Mouse (Mus musculus) MEL (cell line): ENCODE data around the gene Bdh1. TPM values are rescaled to one million over a fixed set of nuclear protein-coding genes. Genes with fewer than 3 reads are reported as not detected.

Source experiments
- DNase-seq: peaks from one replicate; pipeline ENCODE4 v3.0.0; 2011; ENCODE audit warnings: low read depth, low spot score
- H3K27ac ChIP-seq: 2 replicates; pipeline ENCODE4 v1.5.1; 2012; ENCODE audit warnings: low read depth, mild to moderate bottlenecking, control low read depth, low read length, moderate library complexity; ENCODE audit not compliant: control insufficient read depth
- H3K27me3 ChIP-seq, 2 experiments: fragments of 150-350 bp in 1 of 2; sonication (generic) in 1 of 2; 2 replicates each; pipeline ENCODE4 v1.6.1; 2012; ENCODE audit warnings: low read length in 2 of 2, mild to moderate bottlenecking in 2 of 2, improper control_type of control experiment in 1 of 2, moderate library complexity in 1 of 2; ENCODE audit not compliant: insufficient read depth in 2 of 2, control insufficient read depth in 1 of 2
- H3K36me3 ChIP-seq, 2 experiments: 2 replicates each; pipeline ENCODE4 v1.6.1; 2012 to 2014; ENCODE audit warnings: low read length in 2 of 2, improper control_type of control experiment in 1 of 2, inconsistent platforms in 1 of 2, mild to moderate bottlenecking in 1 of 2; ENCODE audit not compliant: insufficient read depth in 2 of 2, control insufficient read depth in 1 of 2
- H3K4me1 ChIP-seq, 2 experiments: fragments of 150-350 bp in 1 of 2; sonication (generic) in 1 of 2; 2 replicates each; pipeline ENCODE4 v1.6.1; 2012; ENCODE audit warnings: low read length in 2 of 2, improper control_type of control experiment in 1 of 2, mild to moderate bottlenecking in 1 of 2; ENCODE audit not compliant: insufficient read depth in 2 of 2, control insufficient read depth in 1 of 2
- H3K4me3 ChIP-seq, 2 experiments: fragments of 150-350 bp in 1 of 2; sonication (generic) in 1 of 2; 2 replicates each; pipeline ENCODE4 v1.5.1; 2012; ENCODE audit warnings: low read depth in 2 of 2, low read length in 2 of 2, mild to moderate bottlenecking in 2 of 2, moderate library complexity in 2 of 2, control low read depth in 1 of 2, improper control_type of control experiment in 1 of 2; ENCODE audit not compliant: control insufficient read depth in 1 of 2, insufficient read depth in 1 of 2
- H3K79me2 ChIP-seq: 2 replicates; pipeline ENCODE4 v1.6.1; 2012; ENCODE audit warnings: mild to moderate bottlenecking, low read length, moderate library complexity; ENCODE audit not compliant: control insufficient read depth, poor library complexity, insufficient read depth
- H3K9ac ChIP-seq: 2 replicates; pipeline ENCODE4 v1.6.1; 2012; ENCODE audit warnings: low read depth, mild to moderate bottlenecking, control low read depth, low read length, moderate library complexity; ENCODE audit not compliant: control insufficient read depth, poor library complexity, severe bottlenecking
- H3K9me3 ChIP-seq: fragments of 150-350 bp; sonication (generic); replicated peaks from 2 replicates; pipeline ENCODE4 v1.6.1; 2012; ENCODE audit warnings: mild to moderate bottlenecking, low read length, improper control_type of control experiment, moderate library complexity; ENCODE audit not compliant: insufficient read depth
- BHLHE40 ChIP-seq: IDR thresholded peaks from 2 replicates; pipeline ENCODE4 v1.6.1; 2012; ENCODE audit warnings: low read depth, mild to moderate bottlenecking, inconsistent platforms, low read length, improper control_type of control experiment, borderline replicate concordance
- CHD1 ChIP-seq: IDR thresholded peaks from 2 replicates; pipeline ENCODE4 v1.6.1; 2012; ENCODE audit warnings: low read depth, mild to moderate bottlenecking, inconsistent platforms, low read length, improper control_type of control experiment
- CHD2 ChIP-seq: IDR thresholded peaks from 2 replicates; pipeline ENCODE4 v1.6.1; 2011; ENCODE audit warnings: low read length, improper control_type of control experiment
- CTCF ChIP-seq, 3 experiments: IDR thresholded peaks in 2 of 3; conservative IDR thresholded peaks in 1 of 3; 2 replicates each; pipeline ENCODE4 v1.5.1; 2011 to 2012; ENCODE audit warnings: low read length in 3 of 3, low read depth in 2 of 3, mild to moderate bottlenecking in 2 of 3, improper control_type of control experiment in 1 of 3, inconsistent platforms in 1 of 3, mixed read lengths in 1 of 3, moderate library complexity in 1 of 3; ENCODE audit not compliant: control insufficient read depth in 1 of 3, insufficient read depth in 1 of 3, poor library complexity in 1 of 3, severe bottlenecking in 1 of 3
- HCFC1 ChIP-seq: IDR thresholded peaks from 2 replicates; pipeline ENCODE4 v1.6.1; 2012; ENCODE audit warnings: low read depth, mild to moderate bottlenecking, inconsistent platforms, low read length, improper control_type of control experiment, moderate library complexity
- JUND ChIP-seq: IDR thresholded peaks from 2 replicates; pipeline ENCODE4 v1.6.1; 2011; ENCODE audit warnings: low read depth, mild to moderate bottlenecking, improper control_type of control experiment, low read length
- KAT2A ChIP-seq: conservative IDR thresholded peaks from 2 replicates; pipeline ENCODE4 v1.6.1; 2012; ENCODE audit warnings: low read depth, low read length, improper control_type of control experiment, inconsistent platforms
- MAFK ChIP-seq: IDR thresholded peaks from 2 replicates; pipeline ENCODE4 v1.6.1; 2011; ENCODE audit warnings: low read depth, mild to moderate bottlenecking, low read length, improper control_type of control experiment, borderline replicate concordance
- MAX ChIP-seq: IDR thresholded peaks from 2 replicates; pipeline ENCODE4 v1.6.1; 2011; ENCODE audit warnings: low read length, improper control_type of control experiment
- MEF2A ChIP-seq: IDR thresholded peaks from 2 replicates; pipeline ENCODE4 v1.6.1; 2014; ENCODE audit warnings: low read depth, mild to moderate bottlenecking, inconsistent platforms, low read length, improper control_type of control experiment; ENCODE audit not compliant: poor library complexity, insufficient replicate concordance, severe bottlenecking; ENCODE audit errors: extremely low read depth
- MYB ChIP-seq: IDR thresholded peaks from 2 replicates; pipeline ENCODE4 v1.6.1; 2011; ENCODE audit warnings: mild to moderate bottlenecking, low read depth, low read length, improper control_type of control experiment
- MYC ChIP-seq: IDR thresholded peaks from 2 replicates; pipeline ENCODE4 v1.6.1; 2011; ENCODE audit warnings: low read depth, mild to moderate bottlenecking, low read length, improper control_type of control experiment, moderate library complexity
- NELFE ChIP-seq: IDR thresholded peaks from 2 replicates; pipeline ENCODE4 v1.6.1; 2011; ENCODE audit warnings: low read depth, low read length, improper control_type of control experiment
- NRF1 ChIP-seq: IDR thresholded peaks from 2 replicates; pipeline ENCODE4 v1.6.1; 2014; ENCODE audit warnings: low read depth, mild to moderate bottlenecking, inconsistent platforms, low read length, improper control_type of control experiment, moderate library complexity; ENCODE audit not compliant: poor library complexity, insufficient read depth, severe bottlenecking
- POLR2A ChIP-seq, 2 experiments: IDR thresholded peaks; 2 replicates each; pipeline ENCODE4 v1.6.1; 2011 to 2012; ENCODE audit warnings: low read length in 2 of 2, mild to moderate bottlenecking in 2 of 2, control low read depth in 1 of 2, improper control_type of control experiment in 1 of 2, low read depth in 1 of 2, moderate library complexity in 1 of 2; ENCODE audit not compliant: control insufficient read depth in 1 of 2, insufficient read depth in 1 of 2, poor library complexity in 1 of 2
- POLR2AphosphoS2 ChIP-seq: IDR thresholded peaks from 2 replicates; pipeline ENCODE4 v1.6.1; 2011; ENCODE audit warnings: low read length, improper control_type of control experiment
- POLR2AphosphoS5 ChIP-seq: IDR thresholded peaks from 2 replicates; pipeline ENCODE4 v1.6.1; 2012; ENCODE audit warnings: low read depth, borderline replicate concordance, mild to moderate bottlenecking, inconsistent platforms, low read length, moderate library complexity, mixed read lengths
- RCOR1 ChIP-seq: IDR thresholded peaks from 2 replicates; pipeline ENCODE4 v1.6.1; 2012; ENCODE audit warnings: low read depth, mild to moderate bottlenecking, inconsistent platforms, low read length, improper control_type of control experiment
- SIN3A ChIP-seq: IDR thresholded peaks from 2 replicates; pipeline ENCODE4 v1.6.1; 2012; ENCODE audit warnings: low read length, improper control_type of control experiment, inconsistent platforms
- TAL1 ChIP-seq: IDR thresholded peaks from 2 replicates; pipeline ENCODE4 v1.6.1; 2012; ENCODE audit warnings: mild to moderate bottlenecking, inconsistent platforms, low read length, moderate library complexity, mixed read lengths
- TBP ChIP-seq: IDR thresholded peaks from 2 replicates; pipeline ENCODE4 v1.8.0; 2011; ENCODE audit warnings: low read depth, low read length, improper control_type of control experiment
- UBTF ChIP-seq: IDR thresholded peaks from 2 replicates; pipeline ENCODE4 v1.6.1; 2012; ENCODE audit warnings: low read depth, mild to moderate bottlenecking, inconsistent platforms, low read length, improper control_type of control experiment, moderate library complexity, borderline replicate concordance; ENCODE audit not compliant: insufficient read depth
- USF2 ChIP-seq, 2 experiments: IDR thresholded peaks; 2 replicates each; pipeline ENCODE4 v1.6.1; 2011 to 2012; ENCODE audit warnings: improper control_type of control experiment in 2 of 2, low read length in 2 of 2, borderline replicate concordance in 1 of 2, inconsistent platforms in 1 of 2, low read depth in 1 of 2, mild to moderate bottlenecking in 1 of 2; ENCODE audit not compliant: insufficient read depth in 1 of 2
- ZC3H11A ChIP-seq: IDR thresholded peaks from 2 replicates; pipeline ENCODE4 v1.6.1; 2012; ENCODE audit warnings: low read depth, mild to moderate bottlenecking, inconsistent platforms, low read length, improper control_type of control experiment
- ZMIZ1 ChIP-seq: IDR thresholded peaks from 2 replicates; pipeline ENCODE4 v1.6.1; 2012; ENCODE audit warnings: low read depth, mild to moderate bottlenecking, inconsistent platforms, low read length, improper control_type of control experiment, moderate library complexity
- ZNF384 ChIP-seq: IDR thresholded peaks from 2 replicates; pipeline ENCODE4 v1.6.1; 2012; ENCODE audit warnings: low read depth, mild to moderate bottlenecking, inconsistent platforms, low read length, improper control_type of control experiment
- polyA plus RNA-seq, 2 experiments: library from polyadenylated mRNA; stranded (reverse) in 1 of 2; unstranded in 1 of 2; fragments of >175 nt in 1 of 2; fragments of >200 nt in 1 of 2; gene quantifications; 2 replicates each; pipeline versions ENCODE4 v1.2.1 to v1.2.4; 2012; ENCODE audit warnings: low replicate concordance in 2 of 2, low read depth in 1 of 2; ENCODE audit not compliant: insufficient read length in 2 of 2, insufficient read depth in 1 of 2, missing spikeins in 1 of 2
- total RNA-seq: library from RNA; depleted of rRNA; stranded (reverse); fragments of 300-350 nt; gene quantifications from 2 replicates; pipeline ENCODE4 v1.2.3, GENCODE M21; 2012

The Bdh1 gene
- total and polyA plus RNA-seq, 3 experiments, result 67.5 to 187 TPM; not detected in 1

- Histone ChIP-seq H3K79me2 (no peaks in the 10 kb centered on the region), H3K36me3 (peaks cover 0 to 8% of the 10 kb centered on the region in 2 experiments; a peak in 2 of 4 replicates), H3K4me1 (peaks cover 2 to 8% of the 10 kb centered on the region in 2 experiments; a peak in 3 of 4 replicates), H3K4me3 (no peak overlapping the region), H3K27ac (no peak overlapping the region), H3K9me3 (no peaks in the 10 kb centered on the region), H3K9ac (no peak overlapping the region), H3K27me3 (no peaks in the 10 kb centered on the region)
- no peak for DNase-seq
- no peak for TF ChIP-seq ZC3H11A
- no peak for TF ChIP-seq HCFC1
- TF ChIP-seq ZMIZ1, result no peak
- no peak for TF ChIP-seq POLR2A (IDR thresholded peaks at IDR 0.05; ENCODE audit: control insufficient read depth in 1 of 2, insufficient read depth in 1 of 2, low read depth in 1 of 2, low read length in 2 of 2, poor library complexity in 1 of 2)
- no peak for TF ChIP-seq CHD1
- TF ChIP-seq KAT2A, result no peak
- no peak for TF ChIP-seq MYB
- TF ChIP-seq CTCF (IDR thresholded peaks at IDR 0.05 in 2 of 3, conservative IDR thresholded peaks at IDR 0.05 in 1 of 3; ENCODE audit: control insufficient read depth in 1 of 3, insufficient read depth in 1 of 3, low read depth in 2 of 3, low read length in 3 of 3, poor library complexity in 1 of 3, severe bottlenecking in 1 of 3), result no peak
- TF ChIP-seq NELFE, result no peak
- no peak for TF ChIP-seq POLR2AphosphoS5
- no peak for TF ChIP-seq POLR2AphosphoS2
- no peak for TF ChIP-seq CHD2
- TF ChIP-seq ZNF384, result no peak
- no peak for TF ChIP-seq RCOR1
- no peak for TF ChIP-seq MEF2A
- TF ChIP-seq BHLHE40, result no peak
- no peak for TF ChIP-seq MYC
- TF ChIP-seq UBTF, result no peak
- TF ChIP-seq MAX, result no peak
- no peak for TF ChIP-seq TBP
Measured at GRCm38 (mm10) chr16:31498336-31498735, 76.3 kb downstream of the Bdh1 start.

GRCm38 (mm10) chr16:31499021-31499420 is 76.9 kb downstream of the Bdh1 start:
- H3K79me2 ChIP-seq, result no peaks in the 10 kb centered on the region
- peaks cover 0 to 8% of the 10 kb centered on the region in 2 experiments; a peak in 2 of 4 replicates for H3K36me3 ChIP-seq
- H3K27me3 ChIP-seq, result no peaks in the 10 kb centered on the region
- TF ChIP-seq BHLHE40, result no peak
- no peak for TF ChIP-seq KAT2A
- no peak for TF ChIP-seq MAFK
- TF ChIP-seq SIN3A, result no peak
- TF ChIP-seq MEF2A, result no peak
- TF ChIP-seq USF2 (IDR thresholded peaks at IDR 0.05; ENCODE audit: borderline replicate concordance in 1 of 2, insufficient read depth in 1 of 2, low read depth in 1 of 2, low read length in 2 of 2), result no peak
- TF ChIP-seq NRF1, result no peak
- TF ChIP-seq TAL1, result no peak
- no peak for TF ChIP-seq HCFC1
- no peak for TF ChIP-seq MYB
- TF ChIP-seq JUND, result no peak
- no peak for TF ChIP-seq POLR2A (IDR thresholded peaks at IDR 0.05; ENCODE audit: control insufficient read depth in 1 of 2, insufficient read depth in 1 of 2, low read depth in 1 of 2, low read length in 2 of 2, poor library complexity in 1 of 2)
- H3K4me3 ChIP-seq, result no peak overlapping the region
- H3K9ac ChIP-seq, result no peak overlapping the region
- DNase-seq, result no peak
- H3K4me1 ChIP-seq, result peaks cover 2 to 8% of the 10 kb centered on the region in 2 experiments; a peak in 3 of 4 replicates
- H3K27ac ChIP-seq, result no peak overlapping the region
- H3K9me3 ChIP-seq, result no peaks in the 10 kb centered on the region
